Mouse (Mus musculus) forebrain, postnatal 0 days (tissue): Measurements from ENCODE around the gene Cct8. TPM values are rescaled to one million over a fixed set of nuclear protein-coding genes. Genes with fewer than 3 reads are reported as not detected.
"Not testable (repeated sequence)": the region's sequence is repeated elsewhere in the genome, so short reads cannot be mapped to it uniquely, and the experiment has no call there.

Experiments used
- ATAC-seq: fragments of 200-750 bp; cut with Nextera tagmentation; 2 replicates; pipeline ENCODE4 v1.8.0; 2017; ENCODE audit warnings: mild to moderate bottlenecking, moderate library complexity
- DNase-seq: peaks from one replicate; pipeline ENCODE4 v3.0.0-alpha.2; 2015
- H3K27ac ChIP-seq: fragments of 300-500 bp; sonication (generic); 2 replicates; pipeline ENCODE4 v1.5.1; 2014; ENCODE audit warnings: low read depth, mild to moderate bottlenecking, antibody characterized with exemption, low read length, moderate library complexity, mixed read lengths
- H3K27me3 ChIP-seq: fragments of 300-500 bp; sonication (generic); 2 replicates; pipeline ENCODE4 v1.6.1; 2014; ENCODE audit warnings: mild to moderate bottlenecking, low read length, mixed read lengths; ENCODE audit not compliant: insufficient read depth
- H3K36me3 ChIP-seq: fragments of 300-500 bp; sonication (generic); 2 replicates; pipeline ENCODE4 v1.6.1; 2014; ENCODE audit warnings: mild to moderate bottlenecking, moderate library complexity; ENCODE audit not compliant: insufficient read depth
- H3K4me1 ChIP-seq: fragments of 300-500 bp; sonication (generic); 2 replicates; pipeline ENCODE4 v1.6.1; 2014; ENCODE audit warnings: antibody characterized with exemption; ENCODE audit not compliant: insufficient read depth
- H3K4me2 ChIP-seq: fragments of 300-500 bp; sonication (generic); 2 replicates; pipeline ENCODE4 v1.6.1; 2014; ENCODE audit warnings: low read depth, mild to moderate bottlenecking, moderate library complexity
- H3K4me3 ChIP-seq: fragments of 300-500 bp; sonication (generic); 2 replicates; pipeline ENCODE4 v1.5.1; 2014; ENCODE audit warnings: low read depth, low read length, mixed read lengths
- H3K9ac ChIP-seq: fragments of 300-500 bp; sonication (generic); 2 replicates; pipeline ENCODE4 v1.6.1; 2014; ENCODE audit warnings: mild to moderate bottlenecking
- H3K9me3 ChIP-seq: fragments of 300-500 bp; sonication (generic); 2 replicates; pipeline ENCODE4 v1.6.1; 2016; ENCODE audit warnings: low read length
- CTCF ChIP-seq: sonication (generic); IDR thresholded peaks from 2 replicates; pipeline ENCODE4 v1.5.1; 2016; ENCODE audit warnings: antibody characterized with exemption, control low read depth, low read depth
- WGBS: fragments of 180-500 bp; shearing (Covaris S2); extraction: QIAGEN DNeasy Blood & Tissue Kit; methylation state at CpG from one replicate; pipeline ENCODE4 v1.1.7; 2014; 5-methylcytosine and 5-hydroxymethylcytosine counted together
- polyA plus RNA-seq: library from polyadenylated mRNA; unstranded; fragments of >200 nt; fragmentation: Nextera tagmentation; extraction: Ambion mirVana; gene quantifications from 2 replicates; pipeline ENCODE4 v1.2.1, GENCODE M21; 2015
- total RNA-seq: library from RNA; depleted of rRNA; stranded (reverse); fragments of >200 nt; gene quantifications from 2 replicates; pipeline ENCODE4 v1.2.3, GENCODE M21; 2014

The Cct8 gene
- total and polyA plus RNA-seq, 2 experiments from 2014 or later: 211 to 371 TPM

DNA sequence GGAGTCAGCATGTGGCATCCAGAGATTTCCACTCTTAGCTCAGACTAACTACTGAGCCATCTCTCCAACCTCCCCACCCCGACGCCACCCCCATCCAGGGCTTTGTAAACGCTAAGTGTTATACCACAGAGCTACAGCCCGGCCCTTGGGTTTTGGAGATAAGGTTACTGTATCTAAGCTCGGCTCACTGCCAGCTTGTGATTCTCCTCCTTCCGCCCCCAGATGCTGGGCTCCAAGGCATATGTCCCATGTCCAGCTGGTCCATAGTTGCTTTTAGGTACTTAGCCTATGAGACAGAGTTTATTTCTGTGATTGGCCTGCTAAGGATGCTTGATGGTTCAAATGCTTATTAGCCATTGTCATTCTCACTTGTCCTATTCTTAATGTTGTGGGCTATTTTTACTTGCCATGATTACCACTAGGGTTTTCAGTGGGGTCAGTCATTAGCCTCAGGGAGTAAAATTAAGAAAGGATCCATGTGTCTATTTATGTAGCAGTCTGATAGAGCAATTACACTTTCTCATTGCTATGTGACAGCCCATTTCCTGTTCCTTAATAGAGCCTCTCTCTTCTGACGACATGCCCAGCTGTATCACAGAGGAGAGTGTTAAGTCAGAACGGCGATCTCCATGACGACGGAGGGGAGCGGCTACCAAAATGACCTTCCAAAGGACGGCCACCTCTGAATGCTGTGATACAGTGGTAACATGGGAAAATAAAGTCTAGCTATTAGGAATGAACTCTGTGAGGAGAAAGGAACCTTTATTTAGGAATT lies 5.8 kb upstream of the Cct8 start:
- 66% methylated on average over 13 of the region's 13 CpGs for WGBS
- DNase-seq: no peak
- peak; percentile 56 for ATAC-seq

DNA sequence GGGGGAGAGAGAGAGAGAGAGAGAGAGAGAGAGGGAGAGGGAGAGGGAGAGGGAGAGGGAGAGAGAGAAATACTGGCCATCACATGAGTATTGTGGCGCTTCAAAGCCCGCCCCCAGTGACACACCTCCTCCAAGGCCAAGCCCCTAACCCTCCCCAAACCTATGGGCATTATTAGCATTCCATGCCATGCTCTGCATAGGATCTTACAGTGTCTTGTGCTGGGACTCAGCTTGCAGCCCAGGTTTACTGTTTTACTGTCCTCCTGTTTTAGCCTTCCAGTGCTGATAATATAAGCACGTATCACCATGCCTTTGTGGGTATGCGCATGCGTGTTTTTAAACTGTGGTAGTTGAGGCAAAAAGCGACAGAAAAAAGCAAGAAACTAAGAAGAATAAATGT lies 3.9 kb upstream of the Cct8 start:
- Histone ChIP-seq H3K4me1 (peaks cover 3% of the 10 kb centered on the region; the same call in 1 of the 2 replicates), H3K27me3 (no peaks in the 10 kb centered on the region), H3K36me3 (no peaks in the 10 kb centered on the region), H3K4me3 (no peak overlapping the region), H3K27ac (no peak overlapping the region), H3K4me2 (no peak overlapping the region), H3K9ac (no peak overlapping the region), H3K9me3 (no peaks in the 10 kb centered on the region)
- WGBS: 70% methylated on average over 6 of the region's 6 CpGs
- ATAC-seq (no peak), DNase-seq (no peak)
- TF ChIP-seq CTCF: no peak

More for the DNA sequence above, 5.8 kb upstream of the Cct8 start:
- H3K36me3 ChIP-seq: no peaks in the 10 kb centered on the region
- no peaks in the 10 kb centered on the region for H3K9me3 ChIP-seq
- H3K9ac ChIP-seq: no peak overlapping the region
- no peak for TF ChIP-seq CTCF
- H3K27me3 ChIP-seq: no peaks in the 10 kb centered on the region
- H3K27ac ChIP-seq: no peak overlapping the region
- H3K4me2 ChIP-seq: no peak overlapping the region
- H3K4me3 ChIP-seq: no peak overlapping the region
- no peaks in the 10 kb centered on the region for H3K4me1 ChIP-seq

DNA sequence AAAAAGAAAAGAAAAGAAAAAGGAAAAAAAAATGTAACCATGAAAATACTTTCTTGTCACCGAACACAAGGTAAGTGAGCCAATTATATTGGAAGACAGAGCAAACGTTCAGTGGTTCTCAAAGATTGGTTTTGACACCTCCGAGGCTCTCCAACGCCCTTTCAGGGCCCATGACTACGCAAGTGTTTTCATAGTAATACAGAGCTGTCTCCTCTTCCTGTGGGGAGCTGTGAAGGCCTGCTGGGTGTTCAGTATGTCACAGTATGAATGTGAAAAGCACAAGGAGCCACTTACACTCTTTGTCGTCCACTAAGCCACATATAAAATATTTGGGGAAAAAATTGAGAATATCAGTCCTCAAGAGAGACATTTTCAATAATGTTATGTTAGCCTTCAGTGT lies 1.5 kb upstream of the Cct8 start:
- no peak for TF ChIP-seq CTCF
- H3K9ac ChIP-seq: no peak overlapping the region
- no peak for DNase-seq
- WGBS: 88% methylated on average over 6 of the region's 6 CpGs
- H3K9me3 ChIP-seq: no peaks in the 10 kb centered on the region
- H3K36me3 ChIP-seq: peaks cover 14% of the 10 kb centered on the region
- no peaks in the 10 kb centered on the region for H3K27me3 ChIP-seq
- H3K4me1 ChIP-seq: peaks cover 9% of the 10 kb centered on the region; the same call in 1 of the 2 replicates
- no peak overlapping the region for H3K4me2 ChIP-seq
- H3K27ac ChIP-seq: no peak overlapping the region
- no peak for ATAC-seq
- no peak overlapping the region for H3K4me3 ChIP-seq

DNA sequence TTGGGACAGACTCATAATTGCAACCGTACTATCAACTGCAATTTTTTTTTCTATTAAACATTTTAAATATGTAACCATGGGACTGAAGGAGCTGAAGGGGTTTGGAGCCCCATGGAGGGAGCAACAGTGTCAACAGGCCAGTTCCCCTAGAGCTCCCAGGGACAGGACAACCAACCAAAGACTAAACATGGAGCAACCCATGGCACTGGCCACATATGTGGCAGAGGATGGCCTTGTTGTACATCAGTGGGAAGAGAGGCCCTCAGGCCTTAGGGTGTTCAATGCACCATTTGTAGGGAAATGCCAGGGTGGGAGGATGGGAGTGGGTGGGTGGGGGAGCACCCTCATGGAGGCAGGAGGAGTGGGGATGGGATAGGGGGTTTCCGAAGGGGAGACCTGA lies 1.1 kb upstream of the Cct8 start:
- TF ChIP-seq CTCF: no peak
- peaks cover 19% of the 10 kb centered on the region for H3K36me3 ChIP-seq
- 89% methylated on average over 2 of the region's 2 CpGs for WGBS
- no peak for DNase-seq
- no peaks in the 10 kb centered on the region for H3K27me3 ChIP-seq
- H3K4me2 ChIP-seq: peak overlapping the region; percentile 67
- no peak overlapping the region for H3K27ac ChIP-seq
- ATAC-seq: no peak
- H3K4me3 ChIP-seq: no peak overlapping the region
- no peaks in the 10 kb centered on the region for H3K9me3 ChIP-seq
- no peak overlapping the region for H3K9ac ChIP-seq
- peaks cover 9% of the 10 kb centered on the region; the same call in 1 of the 2 replicates for H3K4me1 ChIP-seq

DNA sequence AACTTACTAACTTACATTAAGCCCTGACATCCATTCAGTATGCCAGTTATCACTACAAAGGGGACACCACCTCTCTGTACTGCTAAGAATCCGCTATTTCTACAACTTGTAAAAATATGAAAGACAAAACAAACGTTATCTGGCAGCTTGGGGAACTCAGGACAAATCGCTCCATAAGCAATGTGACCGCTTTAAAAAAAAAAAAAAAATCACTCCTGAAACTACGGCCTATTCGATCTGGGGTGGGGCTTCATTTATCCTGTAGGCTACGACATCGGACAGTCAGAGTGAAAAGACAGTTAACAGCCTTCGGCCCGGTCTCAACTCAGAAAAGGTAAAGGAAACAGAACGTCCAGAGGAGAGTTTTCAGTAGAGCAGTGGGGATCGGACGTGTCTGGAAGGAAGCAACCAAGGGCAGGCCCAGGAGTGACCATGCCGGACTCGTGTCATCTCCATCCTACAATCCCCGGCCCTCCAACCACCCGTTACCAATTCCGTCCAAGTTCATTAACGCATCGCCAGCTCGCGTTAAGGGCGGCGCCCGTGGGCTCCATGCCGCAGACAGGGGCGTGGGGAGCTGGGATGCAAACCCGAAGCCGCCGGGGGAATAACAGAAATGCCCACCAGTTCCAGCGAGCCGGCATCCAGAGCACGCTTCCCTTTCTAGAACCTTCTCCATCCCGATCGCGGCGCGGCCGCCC lies 568 bp downstream of the Cct8 start:
- H3K36me3 ChIP-seq: peaks cover 34% of the 10 kb centered on the region
- WGBS: under 1% methylated on average over 39 of the region's 39 CpGs
- no peaks in the 10 kb centered on the region for H3K27me3 ChIP-seq
- peak overlapping the region; percentile 92 for H3K27ac ChIP-seq
- TF ChIP-seq CTCF: no peak
- DNase-seq (no peak), ATAC-seq (no peak)
- peaks cover 9% of the 10 kb centered on the region; the same call in 1 of the 2 replicates for H3K4me1 ChIP-seq
- peak overlapping the region; percentile 97 for H3K4me3 ChIP-seq
- peak overlapping the region; percentile 67 for H3K4me2 ChIP-seq
- no peaks in the 10 kb centered on the region for H3K9me3 ChIP-seq
- peak overlapping the region; percentile 95 for H3K9ac ChIP-seq

DNA sequence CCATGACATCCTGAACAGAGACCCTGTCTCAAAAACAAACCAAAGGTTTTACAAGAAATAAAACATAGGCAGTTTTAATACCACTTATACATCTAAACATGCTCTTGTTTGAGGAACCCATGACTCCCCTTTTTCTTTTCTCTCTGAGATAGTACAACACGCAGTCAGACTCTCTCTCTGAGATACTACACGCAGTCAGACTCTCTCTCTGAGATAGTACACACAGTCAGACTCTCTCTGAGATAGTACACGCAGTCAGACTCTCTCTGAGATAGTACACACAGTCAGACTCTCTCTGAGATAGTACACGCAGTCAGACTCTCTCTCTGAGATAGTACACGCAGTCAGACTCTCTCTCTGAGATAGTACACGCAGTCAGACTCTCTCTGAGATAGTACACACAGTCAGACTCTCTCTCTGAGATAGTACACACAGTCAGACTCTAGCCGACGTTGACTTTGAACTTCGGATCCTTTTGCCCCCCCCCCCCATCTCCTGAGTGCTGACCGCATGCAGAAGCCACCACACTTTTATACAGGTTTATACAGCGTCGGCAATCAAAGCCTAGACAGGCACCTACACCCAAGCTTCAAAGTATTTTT lies 3.4 kb downstream of the Cct8 start:
- H3K36me3 ChIP-seq: peaks cover 61% of the 10 kb centered on the region
- not testable (repeated sequence) for H3K27me3 ChIP-seq, ATAC-seq, H3K4me1 ChIP-seq, H3K4me2 ChIP-seq, H3K27ac ChIP-seq, DNase-seq, H3K9ac ChIP-seq, H3K9me3 ChIP-seq, H3K4me3 ChIP-seq
- WGBS: 97% methylated on average over 12 of the region's 12 CpGs

DNA sequence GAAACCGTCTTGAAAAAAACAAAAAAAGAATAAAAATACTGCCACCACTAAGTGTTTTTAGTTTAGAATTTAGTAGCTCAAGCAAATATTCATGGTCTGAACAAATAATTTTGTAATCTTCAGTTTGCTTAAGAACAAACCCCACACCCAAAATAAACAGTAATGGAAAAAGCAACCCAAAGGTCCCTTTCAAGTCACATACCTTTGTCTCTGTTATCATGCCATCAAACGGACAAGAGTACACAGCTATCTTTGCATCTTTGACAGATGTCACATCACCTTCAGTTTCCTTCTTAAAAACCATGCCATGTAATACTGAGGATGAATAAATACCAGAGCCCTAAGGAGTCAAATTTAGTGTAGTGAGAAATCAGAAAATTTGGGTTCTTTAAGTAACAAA lies 7.1 kb downstream of the Cct8 start:
- Histone ChIP-seq H3K9ac (no peak overlapping the region), H3K4me2 (no peak overlapping the region), H3K27me3 (no peaks in the 10 kb centered on the region), H3K9me3 (no peaks in the 10 kb centered on the region), H3K4me3 (no peak overlapping the region), H3K36me3 (peaks cover 90% of the 10 kb centered on the region), H3K4me1 (no peaks in the 10 kb centered on the region), H3K27ac (no peak overlapping the region)
- 84% methylated on average over 2 of the region's 2 CpGs for WGBS
- DNase-seq (no peak), ATAC-seq (no peak)
- TF ChIP-seq CTCF: no peak
